Mouse (Mus musculus) liver, embryonic 15.5 days (tissue): Measurements from ENCODE around the gene Sft2d2. TPM values are rescaled to one million over a fixed set of nuclear protein-coding genes. Genes with fewer than 3 reads are reported as not detected.

ENCODE experiments used
- ATAC-seq: fragments of 200-750 bp; cut with Nextera tagmentation; 2 replicates; pipeline ENCODE4 v1.8.0; 2017; ENCODE audit warnings: moderate number of reproducible peaks, mild to moderate bottlenecking, moderate library complexity; ENCODE audit not compliant: insufficient read depth
- H3K27ac ChIP-seq: fragments of 300-500 bp; sonication (generic); replicated peaks from 2 replicates; pipeline ENCODE4 v1.5.1; 2015; ENCODE audit warnings: mild to moderate bottlenecking, inconsistent platforms
- H3K27me3 ChIP-seq: fragments of 300-500 bp; sonication (generic); 2 replicates; pipeline ENCODE4 v1.6.1; 2015; ENCODE audit warnings: mild to moderate bottlenecking, inconsistent platforms
- H3K36me3 ChIP-seq: fragments of 300-500 bp; sonication (generic); replicated peaks from 2 replicates; pipeline ENCODE4 v1.6.1; 2015; ENCODE audit warnings: moderate library complexity, mild to moderate bottlenecking, inconsistent platforms
- H3K4me1 ChIP-seq: fragments of 300-500 bp; sonication (generic); replicated peaks from 2 replicates; pipeline ENCODE4 v1.6.1; 2015; ENCODE audit warnings: inconsistent platforms
- H3K4me2 ChIP-seq: fragments of 300-500 bp; sonication (generic); 2 replicates; pipeline ENCODE4 v1.6.1; 2015; ENCODE audit warnings: moderate library complexity, mild to moderate bottlenecking, inconsistent platforms
- H3K4me3 ChIP-seq: fragments of 300-500 bp; sonication (generic); replicated peaks from 2 replicates; pipeline ENCODE4 v1.5.1; 2015; ENCODE audit warnings: mild to moderate bottlenecking, inconsistent platforms
- H3K9ac ChIP-seq: fragments of 300-500 bp; sonication (generic); 2 replicates; pipeline ENCODE4 v1.6.1; 2015; ENCODE audit warnings: moderate library complexity, mild to moderate bottlenecking, inconsistent platforms
- H3K9me3 ChIP-seq: fragments of 300-500 bp; sonication (generic); replicated peaks from 2 replicates; pipeline ENCODE4 v1.6.1; 2016; ENCODE audit warnings: inconsistent platforms
- WGBS: fragments of 180-500 bp; shearing (Covaris S2); methylation state at CpG from one replicate; pipeline ENCODE4 v1.1.7; 2015; ENCODE audit warnings: mixed read lengths; ENCODE audit not compliant: insufficient replicate concordance; 5-methylcytosine and 5-hydroxymethylcytosine counted together
- polyA plus RNA-seq: library from polyadenylated mRNA; unstranded; fragments of >200 nt; fragmentation: Nextera tagmentation; extraction: Ambion mirVana; gene quantifications from 2 replicates; pipeline ENCODE4 v1.2.1, GENCODE M21; 2015

Sft2d2 gene
- polyA plus RNA-seq, 1 experiment from 2014 or later: 7.5 TPM

- no peak overlapping the region for H3K9ac ChIP-seq
- H3K9me3 ChIP-seq: no peaks in the 10 kb centered on the region
- H3K4me2 ChIP-seq: no peak overlapping the region
- H3K27ac ChIP-seq: no peak overlapping the region
- ATAC-seq: no peak
- H3K4me3 ChIP-seq: no peak overlapping the region
- peaks cover 3% of the 10 kb centered on the region; the same call in 1 of the 2 replicates for H3K4me1 ChIP-seq
- H3K36me3 ChIP-seq: no peaks in the 10 kb centered on the region
- H3K27me3 ChIP-seq: no peaks in the 10 kb centered on the region
- WGBS: 74% methylated on average over 7 of the region's 8 CpGs
Observed at GRCm38 (mm10) chr1:165171277-165171676, 23.0 kb downstream of the Sft2d2 start.

- Histone ChIP-seq H3K4me3 (no peak overlapping the region), H3K4me2 (no peak overlapping the region), H3K27me3 (no peaks in the 10 kb centered on the region), H3K36me3 (no peaks in the 10 kb centered on the region), H3K9ac (no peak overlapping the region), H3K27ac (no peak overlapping the region), H3K9me3 (no peaks in the 10 kb centered on the region), H3K4me1 (peaks cover 3% of the 10 kb centered on the region; the same call in 1 of the 2 replicates)
- no peak for ATAC-seq
- WGBS: 24% methylated on average over 5 of the region's 5 CpGs
Observed at GRCm38 (mm10) chr1:165170157-165170556, 24.1 kb downstream of the Sft2d2 start.

GRCm38 (mm10) chr1:165169462-165169861, 24.8 kb downstream of the Sft2d2 start:
- Histone ChIP-seq H3K4me1 (peaks cover 3% of the 10 kb centered on the region; the same call in 1 of the 2 replicates), H3K9ac (no peak overlapping the region), H3K27me3 (no peaks in the 10 kb centered on the region), H3K36me3 (no peaks in the 10 kb centered on the region), H3K4me3 (no peak overlapping the region), H3K4me2 (no peak overlapping the region), H3K9me3 (no peaks in the 10 kb centered on the region), H3K27ac (no peak overlapping the region)
- WGBS: 69% methylated on average over 3 of the region's 3 CpGs
- no peak for ATAC-seq

GRCm38 (mm10) chr1:165164920-165165319, 29.3 kb downstream of the Sft2d2 start:
- H3K9me3 ChIP-seq: no peaks in the 10 kb centered on the region
- 78% methylated on average over 6 of the region's 6 CpGs for WGBS
- no peaks in the 10 kb centered on the region for H3K36me3 ChIP-seq
- no peak for ATAC-seq
- no peaks in the 10 kb centered on the region for H3K4me1 ChIP-seq
- no peak overlapping the region for H3K4me2 ChIP-seq
- no peaks in the 10 kb centered on the region for H3K27me3 ChIP-seq
- H3K4me3 ChIP-seq: no peak overlapping the region
- no peak overlapping the region for H3K27ac ChIP-seq
- no peak overlapping the region for H3K9ac ChIP-seq

GRCm38 (mm10) chr1:165160723-165161405, 33.4 kb downstream of the Sft2d2 start, which contains the start of gene Tbx19:
TSS of gene Tbx19 (minus strand) at chr1:165160773.
- Histone ChIP-seq H3K27ac (no peak within 1 kb of the TSS), H3K27me3 (no peaks in the 10 kb centered on the region), H3K4me2 (no peak within 1 kb of the TSS), H3K36me3 (no peaks in the 10 kb centered on the region), H3K4me1 (no peaks in the 10 kb centered on the region), H3K9ac (no peak within 1 kb of the TSS), H3K9me3 (no peaks in the 10 kb centered on the region), H3K4me3 (no peak within 1 kb of the TSS)
- no peak for ATAC-seq
- 69% methylated on average over 8 of the region's 8 CpGs for WGBS

- Histone ChIP-seq H3K9me3 (no peaks in the 10 kb centered on the region), H3K4me1 (no peaks in the 10 kb centered on the region), H3K36me3 (no peaks in the 10 kb centered on the region), H3K27me3 (no peaks in the 10 kb centered on the region), H3K4me3 (no peak overlapping the region), H3K4me2 (no peak overlapping the region), H3K9ac (no peak overlapping the region), H3K27ac (no peak overlapping the region)
- no peak for ATAC-seq
- 67% methylated on average over 10 of the region's 10 CpGs for WGBS
Observed at GRCm38 (mm10) chr1:165158841-165159240, 35.4 kb downstream of the Sft2d2 start.

GRCm38 (mm10) chr1:165154162-165154561, 40.1 kb downstream of the Sft2d2 start:
- WGBS: 30% methylated on average over 4 of the region's 4 CpGs
- Histone ChIP-seq H3K4me1 (no peaks in the 10 kb centered on the region), H3K4me2 (no peak overlapping the region), H3K4me3 (no peak overlapping the region), H3K9ac (no peak overlapping the region), H3K36me3 (no peaks in the 10 kb centered on the region), H3K9me3 (no peaks in the 10 kb centered on the region), H3K27me3 (no peaks in the 10 kb centered on the region), H3K27ac (no peak overlapping the region)
- no peak for ATAC-seq

- Histone ChIP-seq H3K9me3 (no peaks in the 10 kb centered on the region), H3K4me1 (no peaks in the 10 kb centered on the region), H3K27ac (no peak overlapping the region), H3K27me3 (no peaks in the 10 kb centered on the region), H3K9ac (no peak overlapping the region), H3K4me2 (no peak overlapping the region), H3K36me3 (no peaks in the 10 kb centered on the region), H3K4me3 (no peak overlapping the region)
- WGBS: 39% methylated on average over 8 of the region's 8 CpGs
- ATAC-seq: no peak
Observed at GRCm38 (mm10) chr1:165151216-165151615, 43.0 kb downstream of the Sft2d2 start.

GRCm38 (mm10) chr1:165142343-165142916, 51.8 kb downstream of the Sft2d2 start:
- H3K4me2 ChIP-seq: no peak overlapping the region
- H3K4me3 ChIP-seq: no peak overlapping the region
- no peak for ATAC-seq
- no peaks in the 10 kb centered on the region for H3K36me3 ChIP-seq
- H3K27ac ChIP-seq: no peak overlapping the region
- H3K9me3 ChIP-seq: no peaks in the 10 kb centered on the region
- H3K27me3 ChIP-seq: no peaks in the 10 kb centered on the region
- 68% methylated on average over 12 of the region's 12 CpGs for WGBS
- no peak overlapping the region for H3K9ac ChIP-seq
- H3K4me1 ChIP-seq: no peaks in the 10 kb centered on the region

GRCm38 (mm10) chr1:165140227-165140626, 54.0 kb downstream of the Sft2d2 start:
- Histone ChIP-seq H3K4me1 (no peaks in the 10 kb centered on the region), H3K9me3 (no peaks in the 10 kb centered on the region), H3K27ac (no peak overlapping the region), H3K36me3 (no peaks in the 10 kb centered on the region), H3K9ac (no peak overlapping the region), H3K27me3 (no peaks in the 10 kb centered on the region; the same call in 1 of the 2 replicates), H3K4me3 (no peak overlapping the region), H3K4me2 (no peak overlapping the region)
- WGBS: 14% methylated on average over 3 of the region's 3 CpGs
- no peak for ATAC-seq

- no peaks in the 10 kb centered on the region for H3K9me3 ChIP-seq
- WGBS: 25% methylated on average over 2 of the region's 2 CpGs
Observed at GRCm38 (mm10) chr1:165133858-165134257, 60.4 kb downstream of the Sft2d2 start.

More at GRCm38 (mm10) chr1:165133858-165134257, 60.4 kb downstream of the Sft2d2 start:
- H3K27me3 ChIP-seq: no peaks in the 10 kb centered on the region; the same call in 1 of the 2 replicates
- ATAC-seq: no peak
- no peak overlapping the region for H3K27ac ChIP-seq
- H3K4me1 ChIP-seq: peaks cover 6% of the 10 kb centered on the region
- no peak overlapping the region for H3K9ac ChIP-seq
- H3K4me3 ChIP-seq: no peak overlapping the region
- no peak overlapping the region for H3K4me2 ChIP-seq
- no peaks in the 10 kb centered on the region for H3K36me3 ChIP-seq
